8 mouse cellular contexts compared by ENCODE assay signal in the genomic region with DNA sequence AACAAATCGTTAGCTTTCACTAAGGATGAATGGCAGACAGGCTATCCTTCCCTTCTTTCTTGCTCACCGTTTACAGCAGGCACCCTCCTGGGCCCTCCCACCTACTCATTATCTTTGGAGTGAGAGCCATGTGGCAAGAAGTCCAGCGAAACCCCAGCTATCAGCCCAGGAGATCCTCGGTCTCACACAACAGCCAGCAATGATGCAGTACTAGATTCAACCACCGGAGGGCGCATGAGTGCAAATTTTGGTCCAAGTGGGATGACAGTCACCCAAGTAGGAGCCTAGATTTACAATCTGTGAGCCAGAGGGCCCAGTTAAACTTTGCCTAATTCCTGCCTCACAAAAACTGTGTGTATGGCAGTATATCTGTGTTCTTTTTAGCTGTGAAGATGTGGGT. TPM values are rescaled to one million over a fixed set of nuclear protein-coding genes. Genes with fewer than 3 reads are reported as not detected.
DNase-seq lines count a peak whose midpoint lies in the region; ATAC-seq lines count a peak whose summit lies in the region.

No protein-coding gene starts in this region.

- ATAC-seq in CD4-positive, CD25-positive, alpha-beta regulatory T cell, adult 4 months = peak; percentile 78
- no peak for ATAC-seq in heart, embryonic 14.5 days (ENCODE audit: insufficient number of reproducible peaks, insufficient read depth, low FRiP score, low read depth)
- ATAC-seq in liver, embryonic 11.5 days (replicated peaks; ENCODE audit: low FRiP score) = no peak
- no peak for ATAC-seq in stomach, embryonic 15.5 days (ENCODE audit: insufficient read depth, low FRiP score, low read depth)

- peak overlapping the region; percentile 48 for H3K4me2 ChIP-seq in heart, embryonic 14.5 days (ENCODE audit: low read length)
- no peak overlapping the region for H3K4me2 ChIP-seq in liver, embryonic 11.5 days
- H3K4me2 ChIP-seq in stomach, embryonic 15.5 days = peak overlapping the region; percentile 37; the same call in 1 of the 2 replicates

- DNase-seq in c-Kit-negative CD71-positive TER-119-positive erythroid progenitor cells, embryonic 14.5 days (ENCODE audit: low read depth, low spot score) = peak; percentile 90
- DNase-seq in forebrain, embryonic 10.5 days (ENCODE audit: extremely low spot score, low spot score) = peak; percentile 91
- peak; percentile 94 for DNase-seq in kidney, postnatal 10 days
- peak; percentile 82 for DNase-seq in liver, embryonic 11.5 days (ENCODE audit: low spot score)
- DNase-seq in natural killer cell, adult 2 months (ENCODE audit: low spot score in 2 of 2) = peak; percentile 67 to 79

- WGBS in forebrain, embryonic 10.5 days = 5% methylated on average over 6 of the region's 6 CpGs
- 3% methylated on average over 6 of the region's 6 CpGs for WGBS in heart, embryonic 14.5 days
- WGBS in liver, embryonic 11.5 days = 6% methylated on average over 6 of the region's 6 CpGs
- 4% methylated on average over 6 of the region's 6 CpGs for WGBS in stomach, embryonic 15.5 days

- peaks cover 51% of the 10 kb centered on the region for H3K27me3 ChIP-seq in forebrain, embryonic 10.5 days (ENCODE audit: poor library complexity, severe bottlenecking)
- peaks cover 26% of the 10 kb centered on the region for H3K27me3 ChIP-seq in heart, embryonic 14.5 days (ENCODE audit: control insufficient read depth, insufficient read depth, low read length)
- H3K27me3 ChIP-seq in liver, embryonic 11.5 days (replicated peaks; ENCODE audit: control insufficient read depth, insufficient read depth, low read length) = peaks cover 9% of the 10 kb centered on the region
- peaks cover 13% of the 10 kb centered on the region for H3K27me3 ChIP-seq in stomach, embryonic 15.5 days (replicated peaks)

- H3K9me3 ChIP-seq in forebrain, embryonic 10.5 days = no peaks in the 10 kb centered on the region
- no peaks in the 10 kb centered on the region for H3K9me3 ChIP-seq in heart, embryonic 14.5 days (ENCODE audit: control insufficient read depth, low read length)
- H3K9me3 ChIP-seq in liver, embryonic 11.5 days (ENCODE audit: control insufficient read depth, low read length) = no peaks in the 10 kb centered on the region
- no peaks in the 10 kb centered on the region for H3K9me3 ChIP-seq in stomach, embryonic 15.5 days

- no peak overlapping the region for H3K4me3 ChIP-seq in forebrain, embryonic 10.5 days
- H3K4me3 ChIP-seq in heart, embryonic 14.5 days (ENCODE audit: control insufficient read depth in 1 of 2, insufficient read depth in 1 of 2, low read depth in 1 of 2, low read length in 2 of 2) = no peak overlapping the region
- no peak overlapping the region for H3K4me3 ChIP-seq in liver, embryonic 11.5 days (ENCODE audit: low read depth, low read length)
- no peak overlapping the region for H3K4me3 ChIP-seq in stomach, embryonic 15.5 days (replicated peaks)

- 0 out of 2 replicates have a peak overlapping the region, but pooled peaks have one; percentile 44 for H3K9ac ChIP-seq in heart, embryonic 14.5 days (ENCODE audit: low read length)
- H3K9ac ChIP-seq in liver, embryonic 11.5 days (ENCODE audit: low read depth, low read length) = no peak overlapping the region
- H3K9ac ChIP-seq in stomach, embryonic 15.5 days = no peak overlapping the region

- H3K36me3 ChIP-seq in forebrain, embryonic 10.5 days (replicated peaks) = no peaks in the 10 kb centered on the region
- no peaks in the 10 kb centered on the region for H3K36me3 ChIP-seq in heart, embryonic 14.5 days (ENCODE audit: control insufficient read depth, insufficient read depth, low read length)
- H3K36me3 ChIP-seq in liver, embryonic 11.5 days (ENCODE audit: control insufficient read depth, insufficient read depth, low read length) = no peaks in the 10 kb centered on the region
- H3K36me3 ChIP-seq in stomach, embryonic 15.5 days = no peaks in the 10 kb centered on the region

- no peak overlapping the region for H3K27ac ChIP-seq in forebrain, embryonic 10.5 days
- no peak overlapping the region for H3K27ac ChIP-seq in heart, embryonic 14.5 days (replicated peaks in 1 of 2; ENCODE audit: control insufficient read depth in 1 of 2, insufficient read depth in 1 of 2, low read depth in 2 of 2, low read length in 2 of 2)
- no peak overlapping the region for H3K27ac ChIP-seq in liver, embryonic 11.5 days (ENCODE audit: low read depth, low read length)
- no peak overlapping the region for H3K27ac ChIP-seq in stomach, embryonic 15.5 days

- peaks cover 14% of the 10 kb centered on the region for H3K4me1 ChIP-seq in forebrain, embryonic 10.5 days
- H3K4me1 ChIP-seq in heart, embryonic 14.5 days (ENCODE audit: control insufficient read depth in 2 of 2, insufficient read depth in 2 of 2, low read length in 2 of 2) = peaks cover 8% of the 10 kb centered on the region in 2 experiments; a peak in 3 of 4 replicates
- peaks cover 26% of the 10 kb centered on the region for H3K4me1 ChIP-seq in liver, embryonic 11.5 days (replicated peaks; ENCODE audit: control insufficient read depth, insufficient read depth, low read length)
- H3K4me1 ChIP-seq in stomach, embryonic 15.5 days = peaks cover 12% of the 10 kb centered on the region

RNA-seq across cellular contexts. Expression of a gene that starts 5.2 kb away (rescaled TPM):
- polyA plus RNA-seq in CD4-positive, CD25-positive, alpha-beta regulatory T cell, adult 4 months (2017; shearing (Covaris generic)) = not detected
- polyA plus RNA-seq in forebrain, embryonic 10.5 days (2016; fragmentation: Nextera tagmentation; extraction: Ambion mirVana) = 55.1 and 68.7 TPM in 2 replicates
- 37.5 and 38.6 TPM in 2 replicates for polyA plus RNA-seq in heart, embryonic 14.5 days (2014; fragmentation: Nextera tagmentation; extraction: Ambion mirVana)
- polyA plus RNA-seq in liver, embryonic 11.5 days (2014; fragmentation: Nextera tagmentation; extraction: Ambion mirVana) = 785 and 795 TPM in 2 replicates
- 478 and 643 TPM in 2 replicates for polyA plus RNA-seq in stomach, embryonic 15.5 days (2015; fragmentation: Nextera tagmentation; extraction: Ambion mirVana)

RNA-seq across cellular contexts. Expression of a gene that starts 11.6 kb away (rescaled TPM):
- 1 to 10 TPM; 3.5 to 4.2 TPM for polyA plus RNA-seq in CD4-positive, CD25-positive, alpha-beta regulatory T cell, adult 4 months (2017; shearing (Covaris generic))
- 204 and 219 TPM in 2 replicates for polyA plus RNA-seq in forebrain, embryonic 10.5 days (2016; fragmentation: Nextera tagmentation; extraction: Ambion mirVana)
- 438 and 453 TPM in 2 replicates for polyA plus RNA-seq in heart, embryonic 14.5 days (2014; fragmentation: Nextera tagmentation; extraction: Ambion mirVana)
- polyA plus RNA-seq in liver, embryonic 11.5 days (2014; fragmentation: Nextera tagmentation; extraction: Ambion mirVana) = 2,440 and 2,461 TPM in 2 replicates
- 1,735 and 2,224 TPM in 2 replicates for polyA plus RNA-seq in stomach, embryonic 15.5 days (2015; fragmentation: Nextera tagmentation; extraction: Ambion mirVana)

RNA-seq across cellular contexts. Expression of a gene that starts 14.8 kb away (rescaled TPM):
- not detected for polyA plus RNA-seq in CD4-positive, CD25-positive, alpha-beta regulatory T cell, adult 4 months (2017; shearing (Covaris generic))
- polyA plus RNA-seq in forebrain, embryonic 10.5 days (2016; fragmentation: Nextera tagmentation; extraction: Ambion mirVana) = 20.7 and 21.5 TPM in 2 replicates
- polyA plus RNA-seq in heart, embryonic 14.5 days (2014; fragmentation: Nextera tagmentation; extraction: Ambion mirVana) = 78.6 and 88.7 TPM in 2 replicates
- polyA plus RNA-seq in liver, embryonic 11.5 days (2014; fragmentation: Nextera tagmentation; extraction: Ambion mirVana) = 0.64 and 0.95 TPM in 2 replicates
- polyA plus RNA-seq in stomach, embryonic 15.5 days (2015; fragmentation: Nextera tagmentation; extraction: Ambion mirVana) = 3.6 and 5.3 TPM in 2 replicates

RNA-seq across cellular contexts. Expression of a gene that starts 30.2 kb away (rescaled TPM):
- polyA plus RNA-seq in CD4-positive, CD25-positive, alpha-beta regulatory T cell, adult 4 months (2017; shearing (Covaris generic)) = not detected
- polyA plus RNA-seq in forebrain, embryonic 10.5 days (2016; fragmentation: Nextera tagmentation; extraction: Ambion mirVana) = not detected in 2 replicates
- polyA plus RNA-seq in heart, embryonic 14.5 days (2014; fragmentation: Nextera tagmentation; extraction: Ambion mirVana) = not detected in 2 replicates
- not detected in 2 replicates for polyA plus RNA-seq in liver, embryonic 11.5 days (2014; fragmentation: Nextera tagmentation; extraction: Ambion mirVana)
- polyA plus RNA-seq in stomach, embryonic 15.5 days (2015; fragmentation: Nextera tagmentation; extraction: Ambion mirVana) = 0.66 and 0.92 TPM in 2 replicates

RNA-seq across cellular contexts. Expression of a gene that starts 47.1 kb away (rescaled TPM):
- polyA plus RNA-seq in CD4-positive, CD25-positive, alpha-beta regulatory T cell, adult 4 months (2017; shearing (Covaris generic)) = 10 to 100 TPM; 26.4 to 51.6 TPM
- polyA plus RNA-seq in forebrain, embryonic 10.5 days (2016; fragmentation: Nextera tagmentation; extraction: Ambion mirVana) = 155 and 164 TPM in 2 replicates
- polyA plus RNA-seq in heart, embryonic 14.5 days (2014; fragmentation: Nextera tagmentation; extraction: Ambion mirVana) = 56.9 and 59.4 TPM in 2 replicates
- 106 and 124 TPM in 2 replicates for polyA plus RNA-seq in liver, embryonic 11.5 days (2014; fragmentation: Nextera tagmentation; extraction: Ambion mirVana)
- 66.1 and 77.3 TPM in 2 replicates for polyA plus RNA-seq in stomach, embryonic 15.5 days (2015; fragmentation: Nextera tagmentation; extraction: Ambion mirVana)

Comparison
In these comparisons a context has a peak if more than half of its experiments do, and no peak if none do; other contexts are left out.
1. RNA of a gene that starts 5.2 kb away (polyA plus RNA-seq): 785 to 795 TPM in liver, embryonic 11.5 days, 478 to 643 TPM in stomach, embryonic 15.5 days, 55.1 to 68.7 TPM in forebrain, embryonic 10.5 days and 37.5 to 38.6 TPM in heart, embryonic 14.5 days; not detected in CD4-positive, CD25-positive, alpha-beta regulatory T cell, adult 4 months; every median in the first group is over 10 times any median in the second.
2. RNA of a gene that starts 11.6 kb away (polyA plus RNA-seq): 2,440 to 2,461 TPM in liver, embryonic 11.5 days, 1,735 to 2,224 TPM in stomach, embryonic 15.5 days, 438 to 453 TPM in heart, embryonic 14.5 days and 204 to 219 TPM in forebrain, embryonic 10.5 days; 3.5 to 4.2 TPM in CD4-positive, CD25-positive, alpha-beta regulatory T cell, adult 4 months; every median in the first group is over 10 times any median in the second.
3. Peak in every context shown above with its lines, with median percentiles within 50 percentile points of each other: DNase-seq.